Mouse (Mus musculus): Measurements from ENCODE around the gene Krtap19-1.
A peak's percentile ranks its signal among the peaks of the same experiment; 100 is the strongest.

GRCm38 (mm10) chr16:88823736-88824135, 45.5 kb downstream of the Krtap19-1 start:
- no peak for TF ChIP-seq POLR2A (IDR thresholded peaks at IDR 0.05; ENCODE audit: extremely low read depth, insufficient read depth, low read length)
- TF ChIP-seq CTCF (IDR thresholded peaks at IDR 0.05; ENCODE audit: extremely low read depth, insufficient read depth, low read length), result peak; percentile 38; the same call in 1 of the 2 replicates

Measured in cortical plate, adult 2 months (tissue).